Mouse (Mus musculus) C2C12 (cell line): ENCODE measurements around the gene Armc8. TPM values are rescaled to one million over a fixed set of nuclear protein-coding genes. Genes with fewer than 3 reads are reported as not detected.

Source experiments
- H3K27me3 ChIP-seq: one replicate; pipeline ENCODE4 v1.6.1; 2011; ENCODE audit not compliant: control insufficient read depth, insufficient read depth, insufficient read length
- H3K36me3 ChIP-seq: one replicate; pipeline ENCODE4 v1.6.1; 2011; ENCODE audit not compliant: control insufficient read depth, insufficient read depth
- H3K4me3 ChIP-seq: one replicate; pipeline ENCODE4 v1.5.1; 2011; ENCODE audit warnings: mild to moderate bottlenecking, control low read depth; ENCODE audit not compliant: poor library complexity, insufficient read depth, severe bottlenecking
- H3K79me2 ChIP-seq: one replicate; pipeline ENCODE4 v1.6.1; 2011; ENCODE audit not compliant: control insufficient read depth, insufficient read depth
- H3K79me3 ChIP-seq: one replicate; pipeline ENCODE4 v1.6.1; 2011; ENCODE audit warnings: low read depth, control low read depth
- H3ac ChIP-seq: one replicate; pipeline ENCODE3; 2011; ENCODE audit warnings: low read depth; ENCODE audit not compliant: control insufficient read depth, insufficient read length
- CEBPB ChIP-seq: IDR thresholded peaks from one replicate; pipeline ENCODE4 v1.6.1; 2011; ENCODE audit warnings: low read depth, mild to moderate bottlenecking, control low read depth, moderate library complexity
- CTCF ChIP-seq: IDR thresholded peaks from one replicate; pipeline ENCODE4 v1.5.1; 2011; ENCODE audit not compliant: control insufficient read depth, insufficient read depth, insufficient read length
- FOSL1 ChIP-seq: IDR thresholded peaks from one replicate; pipeline ENCODE4 v1.8.0; 2011; ENCODE audit warnings: mild to moderate bottlenecking, low read length; ENCODE audit not compliant: poor library complexity, insufficient read depth, severe bottlenecking
- MAX ChIP-seq: IDR thresholded peaks from one replicate; pipeline ENCODE4 v1.6.1; 2011; ENCODE audit warnings: mild to moderate bottlenecking, control low read depth
- MYOD1 ChIP-seq: IDR thresholded peaks from one replicate; pipeline ENCODE4 v1.6.1; 2011; ENCODE audit warnings: low read depth; ENCODE audit not compliant: control insufficient read depth, insufficient read length
- MYOG ChIP-seq: IDR thresholded peaks from one replicate; pipeline ENCODE4 v1.6.1; 2011; ENCODE audit not compliant: control insufficient read depth, insufficient read length; ENCODE audit errors: extremely low read depth
- USF1 ChIP-seq: IDR thresholded peaks from one replicate; pipeline ENCODE4 v1.6.1; 2011; ENCODE audit warnings: low read depth, mild to moderate bottlenecking, control low read depth, moderate library complexity
- polyA plus RNA-seq: library from polyadenylated mRNA; unstranded; fragments of >200 nt; fragmentation: generic; extraction: Trizol; gene quantifications from one replicate; pipeline ENCODE4 v1.2.1, GENCODE M21; 2012; ENCODE audit warnings: missing spikeins

Gene Armc8
- polyA plus RNA-seq, 1 experiment = 7.0 TPM

DNA sequence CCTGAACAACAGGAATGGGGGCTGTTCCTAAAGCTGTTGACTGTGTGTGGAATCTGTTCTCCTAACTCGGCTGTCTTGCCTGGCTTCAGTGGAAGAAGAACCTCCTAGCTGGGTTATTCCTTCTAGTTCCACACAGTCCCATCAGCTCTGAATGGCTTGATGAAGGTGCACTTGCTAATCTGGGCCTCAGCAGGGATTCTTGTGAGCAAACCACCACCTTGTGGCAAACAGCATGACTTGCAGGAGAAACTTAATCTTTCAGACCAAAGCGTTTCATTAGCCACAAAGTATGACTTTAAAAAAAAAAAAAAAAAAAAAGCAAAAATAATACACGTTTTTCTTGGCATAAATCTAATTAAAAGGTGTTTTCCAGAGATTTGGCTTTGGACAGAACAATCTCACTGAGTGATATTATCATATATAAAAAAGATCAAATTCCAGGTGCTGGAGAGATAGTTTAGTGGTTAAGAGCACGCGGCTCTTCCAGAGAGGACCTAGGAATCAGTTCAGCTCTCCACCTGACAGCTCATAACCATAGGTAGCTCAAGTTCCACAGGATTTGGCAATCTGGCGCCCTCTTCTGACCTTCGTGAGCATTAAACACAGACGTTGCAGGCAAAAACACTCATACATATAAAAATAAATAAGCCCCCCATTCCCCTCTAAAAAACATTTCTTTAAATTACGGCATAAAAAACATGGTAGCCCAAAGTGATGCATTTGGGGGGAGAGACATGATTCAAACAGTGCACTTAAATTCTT, 118.6 kb downstream of the Armc8 start:
- Histone ChIP-seq H3ac (no peak overlapping the region), H3K4me3 (no peak overlapping the region), H3K79me3 (no peaks in the 10 kb centered on the region), H3K79me2 (no peaks in the 10 kb centered on the region), H3K36me3 (no peaks in the 10 kb centered on the region), H3K27me3 (peaks cover 10% of the 10 kb centered on the region)
- TF ChIP-seq CEBPB (no peak), USF1 (no peak), MYOD1 (no peak), CTCF (no peak), MAX (no peak), MYOG (no peak), FOSL1 (no peak)

GRCm38 (mm10) chr9:99447323-99447722, 121.4 kb downstream of the Armc8 start:
- Histone ChIP-seq H3K27me3 (peaks cover 10% of the 10 kb centered on the region), H3K36me3 (no peaks in the 10 kb centered on the region), H3K79me3 (no peaks in the 10 kb centered on the region), H3ac (no peak overlapping the region), H3K79me2 (no peaks in the 10 kb centered on the region), H3K4me3 (no peak overlapping the region)
- TF ChIP-seq CEBPB = no peak
- TF ChIP-seq MAX = no peak
- TF ChIP-seq FOSL1 = no peak
- no peak for TF ChIP-seq CTCF

GRCm38 (mm10) chr9:99446259-99446658, 122.4 kb downstream of the Armc8 start:
- Histone ChIP-seq H3K79me3 (no peaks in the 10 kb centered on the region), H3ac (no peak overlapping the region), H3K27me3 (peaks cover 4% of the 10 kb centered on the region), H3K4me3 (no peak overlapping the region), H3K79me2 (no peaks in the 10 kb centered on the region), H3K36me3 (no peaks in the 10 kb centered on the region)
- TF ChIP-seq MYOD1 (no peak), CEBPB (no peak), FOSL1 (no peak), CTCF (no peak), MYOG (no peak), USF1 (no peak), MAX (no peak)

GRCm38 (mm10) chr9:99444590-99445178, 124.0 kb downstream of the Armc8 start:
- TF ChIP-seq FOSL1 = no peak
- TF ChIP-seq USF1 = no peak
- no peak for TF ChIP-seq MAX
- no peak for TF ChIP-seq CTCF
- TF ChIP-seq MYOG = no peak
- TF ChIP-seq CEBPB = peak; percentile 56
- TF ChIP-seq MYOD1 = no peak

DNA sequence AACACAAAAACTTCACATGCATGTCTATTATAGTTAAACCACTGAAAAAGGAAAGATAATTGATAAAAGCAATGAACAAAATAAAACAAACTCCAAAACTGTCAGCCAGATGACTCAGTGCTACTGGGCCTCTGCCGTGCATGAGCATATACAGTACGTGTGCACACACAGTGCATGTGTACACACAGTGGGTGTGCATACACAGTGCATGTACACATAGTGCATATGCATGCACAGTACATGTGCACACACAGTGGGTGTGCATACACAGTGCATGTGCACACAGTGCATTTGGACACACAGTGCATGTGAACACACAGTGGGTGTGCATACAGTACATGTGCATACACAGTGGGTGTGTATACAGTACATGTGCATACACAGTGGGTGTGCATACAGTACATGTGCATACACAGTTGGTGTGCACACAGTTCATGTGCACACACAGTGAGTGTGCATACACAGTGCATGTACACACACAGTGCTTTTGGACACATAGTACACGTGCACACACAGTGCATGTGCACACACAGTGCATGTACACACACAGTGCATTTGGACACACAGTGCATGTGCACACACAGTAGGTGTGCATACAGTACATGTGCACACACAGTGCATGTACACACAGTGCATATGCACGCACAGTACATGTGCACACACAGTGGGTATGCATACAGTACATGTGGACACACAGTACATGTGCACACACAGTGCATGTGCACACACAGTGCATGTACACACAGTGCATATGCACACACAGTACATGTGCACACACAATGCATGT, 126.9 kb downstream of the Armc8 start:
- TF ChIP-seq USF1 = no peak
- no peak for TF ChIP-seq CTCF
- TF ChIP-seq MYOD1 = no peak
- no peak for TF ChIP-seq CEBPB
- TF ChIP-seq MYOG = no peak
- no peak for TF ChIP-seq MAX
- no peak for TF ChIP-seq FOSL1
- no peaks in the 10 kb centered on the region for H3K36me3 ChIP-seq
- H3K79me2 ChIP-seq = no peaks in the 10 kb centered on the region
- no peaks in the 10 kb centered on the region for H3K79me3 ChIP-seq
- H3K27me3 ChIP-seq = no peaks in the 10 kb centered on the region
- H3ac ChIP-seq = no peak overlapping the region
- H3K4me3 ChIP-seq = no peak overlapping the region

More at GRCm38 (mm10) chr9:99444590-99445178, 124.0 kb downstream of the Armc8 start:
- no peaks in the 10 kb centered on the region for H3K79me3 ChIP-seq
- no peaks in the 10 kb centered on the region for H3K27me3 ChIP-seq
- H3ac ChIP-seq = no peak overlapping the region
- H3K36me3 ChIP-seq = no peaks in the 10 kb centered on the region
- no peaks in the 10 kb centered on the region for H3K79me2 ChIP-seq
- H3K4me3 ChIP-seq = no peak overlapping the region

- Histone ChIP-seq H3K79me3 (no peaks in the 10 kb centered on the region), H3ac (no peak overlapping the region), H3K27me3 (no peaks in the 10 kb centered on the region), H3K4me3 (no peak overlapping the region), H3K79me2 (peaks cover under 1% of the 10 kb centered on the region), H3K36me3 (no peaks in the 10 kb centered on the region)
- no peak for TF ChIP-seq CTCF
- no peak for TF ChIP-seq MYOG
- TF ChIP-seq CEBPB = no peak
- no peak for TF ChIP-seq MAX
- TF ChIP-seq MYOD1 = no peak
- no peak for TF ChIP-seq FOSL1
- TF ChIP-seq USF1 = no peak
These were observed 127.8 kb downstream of the Armc8 start for GRCm38 (mm10) chr9:99440941-99441340.
